Mouse (Mus musculus) CH12.LX (cell line): ENCODE results near the gene Tnfsf13. TPM values are rescaled to one million over a fixed set of nuclear protein-coding genes. Genes with fewer than 3 reads are reported as not detected.

ENCODE experiments used
- DNase-seq: peaks from one replicate; pipeline ENCODE4 v3.0.0-alpha.2; 2013; ENCODE audit errors: extremely low read depth
- H3K27ac ChIP-seq: 2 replicates; pipeline ENCODE4 v1.5.1; 2012; ENCODE audit warnings: low read depth, mild to moderate bottlenecking, control low read depth, moderate library complexity; ENCODE audit not compliant: insufficient read depth
- H3K27me3 ChIP-seq: replicated peaks from 2 replicates; pipeline ENCODE3; 2012; ENCODE audit warnings: inconsistent platforms
- H3K36me3 ChIP-seq, 2 experiments: replicated peaks in 1 of 2; 2 replicates each; pipeline versions ENCODE3 to v1.6.1; 2012; ENCODE audit warnings: inconsistent platforms in 1 of 2, low read length in 1 of 2, mild to moderate bottlenecking in 1 of 2, mixed read lengths in 1 of 2, moderate library complexity in 1 of 2; ENCODE audit not compliant: control insufficient read depth in 1 of 2, insufficient read depth in 1 of 2
- H3K4me1 ChIP-seq, 2 experiments: 2 replicates each; pipeline ENCODE4 v1.6.1; 2012; ENCODE audit warnings: inconsistent platforms in 1 of 2, moderate library complexity in 1 of 2; ENCODE audit not compliant: insufficient read depth in 2 of 2, control insufficient read depth in 1 of 2
- H3K4me2 ChIP-seq: 2 replicates; pipeline ENCODE4 v1.6.1; 2012; ENCODE audit warnings: low read depth, mild to moderate bottlenecking, control low read depth; ENCODE audit not compliant: poor library complexity, insufficient read depth, severe bottlenecking
- H3K4me3 ChIP-seq, 3 experiments: fragments of 150-350 bp in 1 of 3; sonication (generic) in 1 of 3; replicated peaks in 1 of 3; 2 replicates each; pipeline versions ENCODE3 to v1.5.1; 2011 to 2012; ENCODE audit warnings: low read depth in 2 of 3, low read length in 2 of 3, mild to moderate bottlenecking in 2 of 3, moderate library complexity in 2 of 3, control low read depth in 1 of 3, improper control_type of control experiment in 1 of 3, inconsistent platforms in 1 of 3, mixed read lengths in 1 of 3; ENCODE audit not compliant: poor library complexity in 1 of 3
- H3K79me2 ChIP-seq: replicated peaks from 2 replicates; pipeline ENCODE4 v1.6.1; 2012; ENCODE audit warnings: mild to moderate bottlenecking, moderate library complexity; ENCODE audit not compliant: control insufficient read depth, poor library complexity, insufficient read depth, severe bottlenecking; ENCODE audit errors: extremely low read depth
- H3K9ac ChIP-seq: 2 replicates; pipeline ENCODE4 v1.6.1; 2012; ENCODE audit warnings: low read depth, mild to moderate bottlenecking, control low read depth, moderate library complexity; ENCODE audit not compliant: insufficient read depth
- H3K9me3 ChIP-seq: replicated peaks from 2 replicates; pipeline ENCODE3; 2012; ENCODE audit warnings: low read length, inconsistent platforms, mixed read lengths
- BHLHE40 ChIP-seq: IDR thresholded peaks from 2 replicates; pipeline ENCODE4 v1.6.1; 2011; ENCODE audit warnings: mild to moderate bottlenecking, low read depth, low read length, improper control_type of control experiment
- CHD1 ChIP-seq: IDR thresholded peaks from 2 replicates; pipeline ENCODE4 v1.6.1; 2012; ENCODE audit warnings: low read depth, low read length, improper control_type of control experiment, inconsistent platforms
- CHD2 ChIP-seq: IDR thresholded peaks from 2 replicates; pipeline ENCODE4 v1.6.1; 2011; ENCODE audit warnings: low read length, improper control_type of control experiment
- ELF1 ChIP-seq: IDR thresholded peaks from 2 replicates; pipeline ENCODE4 v1.6.1; 2014; ENCODE audit warnings: low read depth, mild to moderate bottlenecking, inconsistent platforms, low read length, improper control_type of control experiment
- EP300 ChIP-seq: IDR thresholded peaks from 2 replicates; pipeline ENCODE4 v1.6.1; 2011; ENCODE audit warnings: low read length, improper control_type of control experiment
- ETS1 ChIP-seq: conservative IDR thresholded peaks from 2 replicates; pipeline ENCODE4 v1.6.1; 2012; ENCODE audit warnings: low read depth, mild to moderate bottlenecking, inconsistent platforms, low read length, improper control_type of control experiment, moderate library complexity
- GABPA ChIP-seq: IDR thresholded peaks from 2 replicates; pipeline ENCODE4 v1.6.1; 2012; ENCODE audit warnings: low read depth, low read length, improper control_type of control experiment, inconsistent platforms; ENCODE audit not compliant: insufficient replicate concordance
- MAZ ChIP-seq: IDR thresholded peaks from 2 replicates; pipeline ENCODE4 v1.6.1; 2012; ENCODE audit warnings: low read depth, mild to moderate bottlenecking, inconsistent platforms, low read length, improper control_type of control experiment, moderate library complexity
- MXI1 ChIP-seq: IDR thresholded peaks from 2 replicates; pipeline ENCODE4 v1.6.1; 2011; ENCODE audit warnings: mild to moderate bottlenecking, low read depth, low read length, improper control_type of control experiment
- MYC ChIP-seq: IDR thresholded peaks from 2 replicates; pipeline ENCODE4 v1.6.1; 2011; ENCODE audit warnings: low read depth, mild to moderate bottlenecking, improper control_type of control experiment, low read length
- POLR2A ChIP-seq: IDR thresholded peaks from 2 replicates; pipeline ENCODE4 v1.6.1; 2011; ENCODE audit warnings: low read depth, mild to moderate bottlenecking, improper control_type of control experiment, low read length
- RAD21 ChIP-seq: IDR thresholded peaks from 2 replicates; pipeline ENCODE4 v1.6.1; 2011; ENCODE audit warnings: low read depth, mild to moderate bottlenecking, low read length, improper control_type of control experiment, moderate library complexity
- RCOR1 ChIP-seq: conservative IDR thresholded peaks from 2 replicates; pipeline ENCODE4 v1.6.1; 2012; ENCODE audit warnings: low read depth, mild to moderate bottlenecking, inconsistent platforms, low read length, improper control_type of control experiment
- SMC3 ChIP-seq: IDR thresholded peaks from 2 replicates; pipeline ENCODE4 v1.6.1; 2011; ENCODE audit warnings: low read depth, low read length, improper control_type of control experiment
- TBP ChIP-seq: conservative IDR thresholded peaks from 2 replicates; pipeline ENCODE4 v1.6.1; 2011; ENCODE audit warnings: low read depth, low read length, improper control_type of control experiment
- UBTF ChIP-seq: IDR thresholded peaks from 2 replicates; pipeline ENCODE4 v1.6.1; 2012; ENCODE audit warnings: low read depth, mild to moderate bottlenecking, inconsistent platforms, low read length, improper control_type of control experiment, moderate library complexity
- USF2 ChIP-seq: conservative IDR thresholded peaks from 2 replicates; pipeline ENCODE4 v1.6.1; 2011; ENCODE audit warnings: low read depth, low read length, improper control_type of control experiment
- ZC3H11A ChIP-seq: IDR thresholded peaks from 2 replicates; pipeline ENCODE4 v1.6.1; 2012; ENCODE audit warnings: low read depth, mild to moderate bottlenecking, inconsistent platforms, low read length, improper control_type of control experiment
- ZKSCAN1 ChIP-seq: IDR thresholded peaks from 2 replicates; pipeline ENCODE4 v1.6.1; 2012; ENCODE audit warnings: low read depth, inconsistent platforms, low read length, improper control_type of control experiment, borderline replicate concordance
- ZMIZ1 ChIP-seq: IDR thresholded peaks from 2 replicates; pipeline ENCODE4 v1.6.1; 2012; ENCODE audit warnings: low read depth, mild to moderate bottlenecking, inconsistent platforms, low read length, improper control_type of control experiment
- dilution Hi-C: fragments of 300-500 bp; cut with MboI; formaldehyde crosslinking; loops from 2 replicates; pipeline ENCODE4 v1.14.3; 2020; ENCODE audit warnings: low sequenced_read_pairs; ENCODE audit not compliant: extremely low pct_unique_long_range_greater_than_20kb, extremely low pct_ligation_motif_present
- in situ Hi-C: fragments of 300-500 bp; cut with MboI; formaldehyde crosslinking; loops from 3 replicates; pipeline ENCODE4 v1.14.3; 2019; ENCODE audit warnings: low sequenced_read_pairs, low pct_ligation_motif_present, low pct_unique_long_range_greater_than_20kb, mixed read lengths
- polyA plus RNA-seq: library from polyadenylated mRNA; unstranded; fragments of >175 nt; gene quantifications from 2 replicates; pipeline ENCODE4 v1.2.1, GENCODE M21; 2012; ENCODE audit warnings: low read depth; ENCODE audit not compliant: insufficient read length
- total RNA-seq, 2 experiments: library from RNA; depleted of rRNA; stranded (reverse); fragments of 300-350 nt in 1 of 2; fragments of >200 nt in 1 of 2; gene quantifications; 2 replicates each; pipeline ENCODE4 v1.2.3; 2012 to 2014

Tnfsf13 gene
- total and polyA plus RNA-seq, 3 experiments: 0.21 to 0.63 (median 0.35) TPM

- H3K9me3 ChIP-seq: no peaks in the 10 kb centered on the region
- H3K4me1 ChIP-seq: peaks cover 4 to 41% of the 10 kb centered on the region in 2 experiments
- no peak overlapping the region for H3K4me3 ChIP-seq
- in situ Hi-C loops (loop anchor here (5.0 to 10.0 kb wide), 2 partner anchors 61 to 193 kb away; partner anchors contain the start of gene Tmem95), dilution Hi-C loops (no loop called here)
- no peak for DNase-seq
- TF ChIP-seq ZKSCAN1 (no peak), MXI1 (no peak), TBP (no peak), MAZ (no peak), POLR2A (no peak), BHLHE40 (no peak), CHD2 (no peak), UBTF (no peak), ETS1 (no peak), USF2 (no peak), ZC3H11A (no peak), SMC3 (no peak), GABPA (no peak), CHD1 (no peak), RAD21 (no peak), MYC (no peak), RCOR1 (no peak), EP300 (no peak)
- H3K79me2 ChIP-seq: peaks cover 24% of the 10 kb centered on the region
- H3K9ac ChIP-seq: no peak overlapping the region
- H3K27me3 ChIP-seq: no peaks in the 10 kb centered on the region
- H3K27ac ChIP-seq: no peak overlapping the region
- H3K4me2 ChIP-seq: no peak overlapping the region
- peaks cover 7 to 10% of the 10 kb centered on the region in 2 experiments for H3K36me3 ChIP-seq
These were observed 1.3 kb downstream of the Tnfsf13 start for GRCm38 (mm10) chr11:69684128-69684745.

GRCm38 (mm10) chr11:69683576-69683975 lies 2.0 kb downstream of the Tnfsf13 start:
- dilution Hi-C loops: no loop called here
- Histone ChIP-seq H3K9ac (no peak overlapping the region), H3K4me3 (no peak overlapping the region)

More at GRCm38 (mm10) chr11:69683576-69683975, 2.0 kb downstream of the Tnfsf13 start:
- Histone ChIP-seq H3K4me2 (no peak overlapping the region), H3K4me1 (peaks cover 4 to 46% of the 10 kb centered on the region in 2 experiments), H3K79me2 (peaks cover 30% of the 10 kb centered on the region), H3K9me3 (no peaks in the 10 kb centered on the region), H3K36me3 (peaks cover 12 to 15% of the 10 kb centered on the region in 2 experiments), H3K27ac (no peak overlapping the region), H3K27me3 (no peaks in the 10 kb centered on the region)
- TF ChIP-seq CHD1: no peak
- no peak for TF ChIP-seq MAZ
- TF ChIP-seq ZMIZ1: no peak
- no peak for TF ChIP-seq BHLHE40
- TF ChIP-seq SMC3: no peak
- TF ChIP-seq ELF1: no peak
- DNase-seq: no peak
- in situ Hi-C loops: loop anchor here (5.0 to 10.0 kb wide), 2 partner anchors 61 to 194 kb away; partner anchors contain the start of gene Tmem95
